Mouse (Mus musculus) heart, postnatal 0 days (tissue): ENCODE measurements around the gene Arrb1.

ENCODE experiments used
- CTCF ChIP-seq: IDR thresholded peaks from 2 replicates; pipeline ENCODE4 v1.5.1; 2016; ENCODE audit warnings: antibody characterized with exemption, control low read depth, low read depth
- EP300 ChIP-seq: IDR thresholded peaks from 2 replicates; pipeline ENCODE4 v1.6.1; 2016; ENCODE audit warnings: antibody characterized with exemption, low read depth

- TF ChIP-seq CTCF (peak; percentile 88), EP300 (no peak)
Measured at GRCm38 (mm10) chr7:99625722-99626375, 90.6 kb downstream of the Arrb1 start.
